Mouse (Mus musculus): ENCODE measurements around the gene Cdc42bpb.

DNA sequence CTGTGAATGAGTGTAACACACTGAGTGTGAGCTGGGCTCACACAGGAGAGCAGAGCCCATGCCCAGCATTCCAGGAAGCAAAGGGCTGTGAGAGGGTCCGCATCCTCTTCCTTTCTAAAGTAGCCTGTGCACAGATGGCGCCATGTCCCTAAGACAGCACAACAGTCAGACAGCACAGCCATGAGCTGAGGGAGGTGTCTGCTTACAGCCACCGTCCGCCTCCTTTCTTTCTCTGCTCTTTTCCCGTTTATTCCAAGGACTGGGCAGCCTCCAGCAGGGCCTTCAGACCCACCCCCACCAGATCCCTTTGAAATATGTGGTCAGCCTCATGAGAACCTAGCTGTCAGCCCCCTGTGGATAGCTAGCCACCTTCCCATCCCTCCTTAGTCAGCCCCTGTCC lies 112.3 kb downstream of the Cdc42bpb start:
- TF ChIP-seq GATA1 (IDR thresholded peaks at IDR 0.05; ENCODE audit: low read length) (no peak), TAL1 (IDR thresholded peaks at IDR 0.05; ENCODE audit: low read length) (no peak)
